Comparison of ENCODE assay signal across 18 mouse cellular contexts in the genomic region with DNA sequence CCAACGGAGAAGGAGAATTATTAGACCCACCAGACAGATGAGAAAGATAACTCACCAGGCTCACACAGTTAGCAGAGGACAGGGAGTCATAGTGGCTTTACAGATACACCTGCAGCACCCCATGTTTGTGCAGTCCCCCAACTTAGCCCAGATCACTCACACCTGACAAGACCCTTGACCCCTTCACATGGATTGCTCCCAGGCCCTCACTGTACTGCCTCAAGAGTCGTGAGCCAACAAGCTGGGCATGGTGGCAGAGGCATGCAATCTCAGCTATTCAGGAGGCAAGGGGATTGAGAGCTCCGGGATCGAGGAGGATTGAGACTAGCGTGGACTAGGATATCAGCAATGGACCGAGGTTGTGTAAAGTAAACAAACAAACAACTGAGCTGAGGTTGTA. TPM values are rescaled to one million over a fixed set of nuclear protein-coding genes. Genes with fewer than 3 reads are reported as not detected.
"Had no signal": no experiment of that assay in that cellular context is flagged by ENCODE, and none has a peak within 500 bp of the region (broad histone marks: within the 10 kb centered on the region; RNA-seq: fewer than 3 reads in every experiment).

No protein-coding gene starts in this region.

- H3K36me3 ChIP-seq: limb, embryonic 13.5 days; midbrain, embryonic 12.5 days had no signal

- H3K27ac ChIP-seq: kidney, postnatal 0 days; limb, embryonic 13.5 days; liver, embryonic 14.5 days; midbrain, embryonic 12.5 days had no signal

- H3K4me3 ChIP-seq: limb, embryonic 13.5 days; midbrain, embryonic 12.5 days had no signal

- DNase-seq: kidney, adult 9 months; kidney, postnatal 36 days; layer of hippocampus, postnatal 36 days; lung, adult 18-20 months; right cerebral cortex, postnatal 14 days; thymus, postnatal 4 days had no signal

- ATAC-seq: midbrain, embryonic 16.5 days had no signal

- H3K9ac ChIP-seq: limb, embryonic 13.5 days; liver, embryonic 14.5 days; midbrain, embryonic 12.5 days had no signal

- H3K4me2 ChIP-seq: limb, embryonic 13.5 days; midbrain, embryonic 12.5 days had no signal

- H3K9me3 ChIP-seq: limb, embryonic 13.5 days; midbrain, embryonic 12.5 days had no signal

RNA-seq across cellular contexts. Expression of a gene that starts 4.1 kb away (rescaled TPM):
- total RNA-seq: liver, adult 2 months; megakaryocyte-erythroid progenitor cell, adult 5-6 weeks; neutrophil, adult 5-6 weeks had no signal
- polyA plus RNA-seq: liver, adult 2 months had no signal

RNA-seq across cellular contexts. Expression of a gene that starts 12.7 kb away (rescaled TPM):
- total RNA-seq: liver, adult 2 months; megakaryocyte-erythroid progenitor cell, adult 5-6 weeks; neutrophil, adult 5-6 weeks had no signal
- polyA plus RNA-seq: kidney, postnatal 0 days; limb, embryonic 13.5 days; liver, adult 2 months; lung, embryonic 16.5 days had no signal

RNA-seq across cellular contexts. Expression of a gene that starts 30.1 kb away (rescaled TPM):
- total RNA-seq: layer of hippocampus, postnatal 36 days; left cerebral cortex, postnatal 4 days; liver, adult 2 months; megakaryocyte-erythroid progenitor cell, adult 5-6 weeks; neutrophil, adult 5-6 weeks had no signal
- polyA plus RNA-seq: kidney, postnatal 0 days; limb, embryonic 13.5 days; liver, adult 2 months; liver, embryonic 14.5 days; lung, embryonic 16.5 days; midbrain, embryonic 12.5 days; midbrain, embryonic 16.5 days; small intestine, adult 2 months; stomach, embryonic 16.5 days had no signal

RNA-seq across cellular contexts. Expression of a gene that starts 35.4 kb away (rescaled TPM):
- total RNA-seq: megakaryocyte-erythroid progenitor cell, adult 5-6 weeks had no signal

RNA-seq across cellular contexts. Expression of a gene that starts 52.5 kb away (rescaled TPM):
- total RNA-seq: megakaryocyte-erythroid progenitor cell, adult 5-6 weeks; neutrophil, adult 5-6 weeks had no signal
- polyA plus RNA-seq: lung, embryonic 16.5 days had no signal
